ENCODE assay signal across 2 mouse cellular contexts in genomic region chr3:36645245-36645559, GRCm38 (mm10). TPM values are rescaled to one million over a fixed set of nuclear protein-coding genes. Genes with fewer than 3 reads are reported as not detected.
"Had no signal": no experiment of that assay in that cellular context is flagged by ENCODE, and none has a peak within 500 bp of the region (broad histone marks: within the 10 kb centered on the region; RNA-seq: fewer than 3 reads in every experiment).

No protein-coding gene starts in this region.

RNA-seq across cellular contexts. Expression of gene Trpc3, which starts 44.8 kb away (rescaled TPM):
- polyA plus RNA-seq: macrophage, myocyte had no signal
